Mouse (Mus musculus) megakaryocyte progenitor cell, adult 5-6 weeks (primary cell): ENCODE data around the gene Galk2. TPM values are rescaled to one million over a fixed set of nuclear protein-coding genes. Genes with fewer than 3 reads are reported as not detected.

Source experiments
- ATAC-seq: replicated peaks from 2 replicates; pipeline ENCODE4 v1.8.0; 2016; ENCODE audit warnings: mild to moderate bottlenecking, moderate TSS enrichment, inconsistent platforms; ENCODE audit not compliant: poor library complexity
- total RNA-seq, 2 experiments: library from RNA; stranded (forward) in 1 of 2; stranded (reverse) in 1 of 2; fragments of 157-497, 149-512 nt in 1 of 2; fragments of 200-1000 nt in 1 of 2; gene quantifications; 2 replicates each; pipeline versions ENCODE4 v1.2.3 to v1.2.4; 2015 to 2017

The Galk2 gene
- total RNA-seq (2015) (24.3 and 24.6 TPM in 2 replicates), total RNA-seq (2017) (44.9 and 63.8 TPM in 2 replicates)

DNA sequence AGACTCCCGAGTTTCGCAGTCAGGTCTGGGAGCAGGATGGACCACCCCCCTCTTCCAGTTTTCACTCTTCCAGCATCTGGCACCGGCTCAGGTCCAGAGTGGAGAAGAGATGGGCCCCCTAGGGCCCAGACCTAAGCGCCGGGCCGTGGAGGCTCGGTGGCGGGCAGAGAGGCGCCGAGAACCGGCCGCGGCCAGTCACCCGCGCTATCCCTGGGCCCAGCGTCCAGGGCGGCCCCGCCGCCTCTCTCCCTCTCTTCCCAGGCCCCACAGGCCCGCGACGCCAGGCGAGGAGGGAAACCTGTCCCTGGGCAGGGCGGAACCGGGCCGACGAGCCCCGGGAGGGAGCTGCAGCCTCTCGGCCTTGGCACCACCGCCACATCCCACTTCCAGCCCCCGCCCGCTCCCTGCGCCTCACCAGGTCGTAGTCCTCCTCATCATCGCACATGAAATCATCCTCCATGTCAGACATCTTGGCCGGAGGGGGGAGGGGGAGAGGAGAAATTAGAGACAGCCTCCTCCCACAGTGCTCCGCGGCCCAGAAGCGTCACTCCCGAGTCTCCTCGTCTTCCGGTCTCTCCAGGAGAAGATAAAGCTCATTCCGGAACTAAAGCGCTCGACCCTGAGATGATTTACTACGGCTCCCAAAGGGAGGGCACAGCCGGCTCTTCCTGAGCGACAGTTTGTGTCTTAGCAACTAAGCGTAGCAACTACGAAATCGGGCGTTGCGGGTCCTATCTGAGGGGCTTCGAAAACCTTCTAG, at the start of gene Galk2, which contains the start of gene Cops2:
Gene Galk2 (plus strand): TSS at position 589 of the 760 bp plus-strand sequence.
Gene Cops2 (minus strand): TSS at position 619 of the 760 bp plus-strand sequence.
- ATAC-seq = peak; percentile 99

DNA sequence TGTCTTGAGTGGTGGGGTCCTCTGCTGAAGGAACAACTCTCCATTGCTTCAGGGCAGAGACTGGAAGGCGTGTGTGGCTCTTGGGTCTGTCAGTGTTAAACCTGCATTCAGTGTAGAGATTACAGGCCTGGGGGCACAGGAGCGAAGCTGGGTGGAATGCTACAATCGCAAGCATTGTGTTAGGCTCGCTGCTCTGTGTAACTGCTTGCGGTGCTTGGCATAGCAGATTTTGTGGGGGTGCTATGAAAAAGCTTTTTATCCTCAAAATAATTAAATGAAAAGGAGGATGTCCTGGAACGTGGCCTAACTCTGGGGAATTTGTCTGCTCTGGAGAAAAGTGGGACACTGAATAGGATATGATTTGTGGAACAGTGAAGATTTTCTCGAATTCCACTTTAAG, 49.4 kb upstream of the Galk2 start:
- ATAC-seq = no peak

DNA sequence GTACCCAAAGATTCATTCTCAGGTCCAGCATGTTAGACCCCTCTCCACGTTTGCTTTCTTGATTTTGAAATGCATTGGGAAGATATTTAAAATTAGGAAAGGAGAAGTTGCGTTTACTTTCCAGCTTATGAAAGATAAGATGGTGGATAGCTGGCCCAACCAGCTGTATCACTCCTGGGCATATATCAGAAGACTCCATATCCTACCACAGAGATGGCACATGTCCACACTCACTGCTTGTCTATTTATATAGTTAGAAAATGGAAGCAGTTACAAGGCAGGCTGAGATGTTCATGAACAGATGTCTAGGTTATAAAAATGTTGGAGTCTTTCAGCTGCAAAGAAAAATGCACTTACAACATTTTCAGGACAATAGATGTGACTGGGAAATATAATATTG, 47.6 kb upstream of the Galk2 start:
- peak; percentile 60 for ATAC-seq

DNA sequence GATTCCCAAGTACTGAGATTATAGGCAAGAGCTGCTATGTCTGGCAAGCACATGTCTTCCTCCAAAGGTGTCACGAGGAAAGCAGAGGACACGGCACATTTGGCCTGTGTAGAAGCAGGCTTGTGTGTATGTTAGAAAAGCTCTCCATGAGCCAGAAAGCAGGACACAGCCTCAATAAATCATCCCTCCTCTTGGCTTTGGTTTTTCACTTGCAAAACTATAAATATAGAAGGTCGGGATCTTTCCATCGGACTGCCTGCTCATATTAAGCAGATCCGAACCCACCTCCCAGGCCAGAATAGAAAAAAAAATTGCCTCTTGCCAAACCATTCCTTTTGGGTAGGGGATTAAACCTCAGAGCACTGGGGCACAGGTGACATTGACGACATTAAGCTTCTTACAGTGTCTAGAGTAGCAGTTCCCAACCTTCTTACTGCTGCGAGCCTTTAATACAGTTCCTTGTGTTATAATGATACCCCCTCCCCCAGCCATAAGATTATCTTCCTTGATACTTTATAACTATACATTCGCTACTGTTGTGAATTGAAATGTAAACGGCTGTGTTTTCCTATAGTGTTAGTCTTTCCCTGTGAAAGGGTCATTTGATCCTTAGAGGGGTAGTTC, 44.8 kb upstream of the Galk2 start:
- ATAC-seq = no peak

DNA sequence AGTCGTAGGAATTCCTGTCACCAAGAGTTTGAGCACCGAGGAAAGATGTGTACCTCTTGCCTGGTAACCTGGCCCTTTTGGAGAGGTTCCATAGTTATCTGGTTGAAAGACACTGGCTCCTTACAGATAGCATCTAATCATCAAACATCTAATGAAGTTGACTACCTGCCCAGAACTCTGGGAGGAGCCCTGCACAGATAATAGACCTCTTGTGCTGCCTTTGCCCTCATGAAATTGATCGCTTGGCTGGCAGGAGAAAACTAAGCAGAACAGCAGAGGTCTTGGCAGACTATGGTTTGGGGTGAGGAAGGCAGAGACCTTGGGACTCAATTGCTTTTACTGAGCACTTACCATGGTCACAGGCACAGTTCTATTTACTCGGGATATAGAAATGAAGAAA, 38.5 kb upstream of the Galk2 start:
- ATAC-seq = no peak

DNA sequence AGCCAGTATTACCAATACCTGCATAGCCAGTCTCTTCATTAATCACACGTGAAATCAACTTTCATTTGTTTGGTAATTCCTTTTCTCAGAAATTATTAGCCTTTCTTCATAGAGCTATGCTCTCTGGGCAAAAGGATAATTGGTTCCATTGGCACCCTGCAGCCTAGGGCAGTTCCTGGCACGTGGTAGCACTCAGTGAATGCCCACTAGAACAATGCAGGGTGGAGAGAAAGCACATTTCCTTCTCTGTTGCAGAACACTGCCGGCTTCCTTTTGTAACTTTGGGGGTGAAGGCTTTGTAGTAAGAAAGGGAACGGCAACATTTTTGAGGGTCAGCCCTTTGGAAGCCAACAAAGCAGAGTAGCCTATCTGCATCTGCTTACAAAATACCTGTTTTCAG, 32.7 kb upstream of the Galk2 start:
- no peak for ATAC-seq

DNA sequence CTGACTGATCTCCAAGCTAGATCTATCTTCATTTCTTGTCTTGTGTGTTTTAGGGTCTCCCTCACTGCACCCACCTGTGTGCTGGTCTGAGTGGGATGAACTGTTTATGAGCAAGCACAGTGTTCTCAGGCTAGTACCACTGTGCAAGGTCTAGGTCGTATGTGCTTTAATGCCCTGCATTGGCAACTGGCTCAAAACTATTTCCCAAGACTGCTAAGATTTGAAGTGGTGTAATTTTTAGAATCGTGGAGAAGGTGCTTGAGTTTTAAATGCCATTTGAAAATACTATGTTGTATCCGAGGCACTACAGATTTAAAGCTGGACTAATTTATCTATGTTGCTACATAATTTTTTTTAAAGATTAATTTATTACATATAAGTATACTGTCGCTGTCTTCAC, 31.0 kb upstream of the Galk2 start:
- ATAC-seq = no peak

DNA sequence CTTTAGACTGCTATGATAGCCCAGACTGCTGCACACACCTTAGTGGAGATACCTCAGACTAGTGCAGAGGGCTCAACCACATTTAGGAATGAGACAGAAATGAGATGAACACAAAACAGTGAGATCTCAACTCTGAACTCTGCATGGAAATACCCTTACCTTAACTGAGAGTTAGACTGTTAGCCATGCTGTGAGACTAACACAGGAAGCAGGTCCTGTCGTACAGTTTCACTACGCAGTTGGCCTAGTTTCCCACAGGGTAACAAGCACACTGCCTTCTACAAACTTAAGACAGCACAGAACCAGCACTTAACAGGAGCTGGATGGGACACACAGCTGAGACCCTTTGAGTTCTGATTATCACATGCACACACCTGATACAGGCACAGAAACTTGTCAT, 29.0 kb upstream of the Galk2 start:
- ATAC-seq = no peak

DNA sequence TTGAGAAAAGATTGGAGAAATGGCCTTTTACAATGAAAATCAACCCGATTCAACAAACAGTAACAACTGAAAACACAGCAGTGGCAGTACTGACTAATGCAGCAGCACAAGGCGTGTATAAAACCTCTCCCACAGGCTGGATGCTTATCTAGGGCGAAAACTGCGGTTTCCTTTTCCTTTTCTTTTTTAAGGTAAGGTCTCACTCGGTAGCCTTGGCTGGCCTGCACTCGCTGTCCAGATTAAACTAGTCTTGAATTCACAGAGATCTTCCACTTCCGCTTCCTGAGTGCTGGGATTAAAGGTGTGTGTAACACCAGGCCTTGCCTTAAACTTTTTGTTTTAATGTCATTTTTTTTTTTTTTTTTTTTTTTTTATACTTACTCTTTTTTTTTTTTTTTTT, 20.8 kb upstream of the Galk2 start:
- peak; percentile 44; the same call in 1 of the 2 replicates for ATAC-seq

DNA sequence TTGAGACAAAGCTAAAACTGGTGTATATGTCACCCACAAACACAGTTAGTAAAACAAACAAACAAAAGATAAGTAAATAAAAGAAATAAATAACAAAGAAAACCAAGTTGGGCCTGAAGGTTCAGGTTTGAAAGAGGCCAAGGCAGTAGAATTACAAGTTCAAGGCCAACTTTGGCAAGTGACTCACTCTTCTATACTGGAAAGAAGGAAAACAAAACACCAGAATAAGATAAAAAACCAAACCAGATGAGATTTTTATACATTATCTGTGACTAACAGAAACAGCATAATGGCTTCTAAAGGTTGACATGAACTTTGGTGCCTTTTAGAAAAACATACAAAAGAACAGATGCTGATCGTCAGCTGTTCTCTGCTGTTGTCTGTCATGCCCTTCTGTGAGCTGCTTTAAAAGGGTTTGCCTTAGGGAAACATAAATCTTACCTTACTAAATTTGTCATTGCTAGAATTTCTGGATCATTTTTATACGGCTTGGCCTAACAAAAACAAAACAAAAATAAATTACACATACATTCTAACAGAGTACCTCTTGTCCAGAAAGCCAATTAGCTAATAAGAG, 20.1 kb upstream of the Galk2 start:
- no peak for ATAC-seq

DNA sequence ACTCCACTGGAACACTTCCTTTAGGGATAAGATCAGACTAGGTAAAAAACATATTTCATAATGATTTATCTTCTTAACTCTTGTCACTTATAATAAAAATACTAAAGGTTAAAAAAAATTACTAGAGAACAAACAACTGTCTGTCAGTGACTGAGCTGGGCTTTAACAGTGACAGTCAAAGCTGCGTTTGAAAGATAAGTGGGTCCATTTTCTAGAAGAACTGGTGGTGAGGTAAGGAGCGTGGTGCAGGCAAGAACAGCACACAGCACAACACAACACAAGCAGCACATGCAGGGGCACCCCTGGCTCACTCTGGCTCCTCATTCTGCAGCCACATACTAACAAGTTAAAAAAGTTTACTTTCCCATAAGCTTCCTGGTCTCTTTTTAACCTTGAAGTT, 7.7 kb upstream of the Galk2 start:
- peak; percentile 98 for ATAC-seq

DNA sequence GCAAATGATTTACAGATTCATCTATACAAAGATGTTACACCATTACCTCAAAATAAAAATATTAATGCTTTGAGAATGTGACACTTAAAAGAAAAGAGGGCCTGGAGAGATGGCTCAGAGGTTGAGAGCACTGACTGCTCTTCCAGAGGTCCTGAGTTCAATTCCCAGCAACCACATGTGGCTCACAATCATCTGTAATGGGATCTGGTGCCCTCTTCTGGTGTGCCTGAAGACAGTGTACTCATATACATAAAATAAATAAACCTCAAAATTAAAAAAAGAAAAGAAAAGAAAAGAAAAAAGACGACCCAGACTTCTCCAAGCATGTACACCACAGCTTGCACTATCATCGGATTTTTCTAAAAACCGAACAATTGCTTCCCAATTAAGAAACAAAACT, 1.2 kb upstream of the Galk2 start:
- ATAC-seq = no peak

DNA sequence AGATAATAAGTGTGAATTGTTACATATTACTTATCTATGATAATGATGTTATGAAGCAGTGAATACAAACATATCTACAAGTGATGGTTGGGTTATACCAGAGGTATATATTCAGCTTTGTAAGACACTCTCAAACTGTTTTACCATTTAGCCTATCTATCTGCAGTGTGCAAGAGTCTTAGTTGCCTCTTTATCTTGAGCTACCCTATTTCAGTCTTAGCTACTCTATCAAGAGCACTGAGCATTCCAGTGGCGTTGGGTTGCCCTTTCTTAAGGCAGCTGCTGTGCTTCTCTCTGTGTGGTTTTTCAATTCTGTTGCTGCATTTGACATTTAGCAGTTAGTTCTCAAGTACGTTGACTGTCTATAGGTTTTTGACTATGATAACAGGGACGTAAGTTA, 4.9 kb downstream of the Galk2 start:
- ATAC-seq = no peak

DNA sequence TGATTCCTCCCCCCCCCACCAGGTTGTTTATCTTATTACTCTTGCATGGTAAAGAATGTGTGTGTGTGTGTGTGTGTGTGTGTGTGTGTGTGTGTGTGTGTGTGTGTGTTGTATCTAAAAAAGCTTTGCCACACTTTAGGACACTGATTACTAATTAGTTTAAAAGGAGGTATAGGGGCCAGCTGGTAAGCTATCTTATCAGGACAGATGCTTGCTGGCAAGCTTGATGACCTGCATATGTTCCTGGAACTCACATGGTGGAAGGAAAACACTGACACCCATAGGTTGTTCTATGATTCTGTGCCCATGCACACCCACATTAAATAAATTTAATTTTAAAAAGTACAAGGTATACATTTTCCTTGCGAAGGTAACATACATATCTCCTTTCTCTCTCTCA, 5.6 kb downstream of the Galk2 start:
- ATAC-seq = peak; percentile 68

DNA sequence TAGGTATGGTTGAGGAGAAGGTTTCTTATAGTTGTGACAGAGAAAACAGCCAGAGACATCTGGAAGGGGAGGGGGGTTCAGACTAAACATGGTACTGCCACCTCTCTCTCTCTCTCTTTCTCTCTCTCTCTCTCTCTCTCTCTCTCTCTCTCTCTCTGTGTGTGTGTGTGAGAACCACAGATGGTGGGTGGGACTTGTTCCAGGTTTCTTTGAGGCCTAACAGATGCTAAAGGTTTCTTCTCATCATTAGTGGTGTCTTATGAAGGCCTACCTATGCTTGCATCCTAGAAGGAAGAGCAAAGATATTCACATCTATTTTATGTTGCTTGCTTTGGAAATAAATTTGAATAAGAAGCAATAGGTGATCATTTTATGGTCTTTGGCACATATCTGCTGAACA, 6.7 kb downstream of the Galk2 start:
- ATAC-seq = no peak

DNA sequence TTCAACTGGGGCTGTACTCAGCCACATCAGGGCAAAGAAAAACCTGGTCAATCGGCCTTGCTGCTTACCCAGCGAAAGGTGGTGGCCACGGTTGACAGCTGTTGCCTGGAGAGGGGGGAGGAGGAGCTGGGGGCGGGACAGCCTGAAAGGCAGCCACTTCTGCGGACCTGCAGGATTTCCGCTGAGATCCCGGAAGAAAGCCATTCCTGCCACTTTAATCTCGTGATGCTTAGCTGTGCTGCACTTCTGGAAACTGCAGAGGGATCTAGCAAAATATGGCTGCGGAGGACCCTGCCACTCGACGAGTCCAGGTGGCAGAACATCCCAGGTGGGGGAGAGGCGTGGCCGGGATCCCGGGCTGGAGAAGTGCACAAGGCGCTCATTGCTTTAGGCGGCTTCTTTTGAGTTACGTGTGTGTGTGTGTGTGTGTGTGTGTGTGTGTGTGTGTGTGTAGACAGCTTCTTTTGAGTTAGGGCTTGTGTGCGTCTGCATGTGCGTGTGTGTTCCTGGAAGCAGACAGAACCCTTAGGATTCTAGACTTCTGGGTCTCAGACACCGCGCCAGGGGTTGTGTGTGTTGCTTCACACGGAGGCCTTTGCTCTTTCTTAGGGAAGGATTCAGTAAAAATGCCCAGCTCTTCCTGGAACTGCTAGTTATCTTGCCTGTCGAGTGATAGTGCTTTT, 7.3 kb downstream of the Galk2 start:
- peak; percentile 87 for ATAC-seq

DNA sequence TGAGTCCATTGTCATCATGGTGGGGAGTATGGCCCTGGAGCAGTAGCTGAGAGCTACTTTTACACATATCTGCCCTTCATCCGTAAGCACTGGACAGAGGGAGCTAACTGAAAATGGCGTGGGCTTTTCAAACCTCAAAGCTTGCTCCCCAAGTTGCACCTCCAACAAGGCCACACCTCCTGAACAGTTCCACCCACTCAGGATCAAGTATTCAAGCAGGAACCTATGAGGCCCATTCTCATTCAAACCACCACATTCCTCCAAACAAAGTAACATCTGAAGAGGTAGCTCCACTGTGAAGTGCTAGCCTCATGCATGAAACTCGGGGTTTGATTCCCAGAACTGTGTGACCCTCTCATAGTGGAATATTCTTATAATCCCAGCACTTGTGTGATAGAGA, 9.4 kb downstream of the Galk2 start:
- ATAC-seq = no peak

DNA sequence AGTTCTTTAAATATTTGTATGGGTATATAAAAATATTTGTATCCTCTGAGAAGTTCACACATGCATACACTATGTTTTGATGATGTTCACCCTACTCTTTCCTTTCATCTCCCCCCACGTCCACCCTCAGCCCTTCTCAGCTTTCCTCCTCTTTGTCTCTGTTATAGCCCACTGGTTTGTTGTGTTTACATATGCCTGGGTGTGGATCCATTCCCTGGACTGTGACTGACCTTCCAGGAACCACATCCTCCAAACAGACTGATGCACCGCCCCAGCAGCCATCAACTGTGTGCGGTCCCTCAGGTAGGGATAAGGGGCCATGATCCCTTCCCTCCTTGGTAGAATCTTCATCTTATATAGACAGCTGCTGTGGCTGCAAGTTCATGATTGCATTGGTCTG, 11.2 kb downstream of the Galk2 start:
- ATAC-seq = no peak

DNA sequence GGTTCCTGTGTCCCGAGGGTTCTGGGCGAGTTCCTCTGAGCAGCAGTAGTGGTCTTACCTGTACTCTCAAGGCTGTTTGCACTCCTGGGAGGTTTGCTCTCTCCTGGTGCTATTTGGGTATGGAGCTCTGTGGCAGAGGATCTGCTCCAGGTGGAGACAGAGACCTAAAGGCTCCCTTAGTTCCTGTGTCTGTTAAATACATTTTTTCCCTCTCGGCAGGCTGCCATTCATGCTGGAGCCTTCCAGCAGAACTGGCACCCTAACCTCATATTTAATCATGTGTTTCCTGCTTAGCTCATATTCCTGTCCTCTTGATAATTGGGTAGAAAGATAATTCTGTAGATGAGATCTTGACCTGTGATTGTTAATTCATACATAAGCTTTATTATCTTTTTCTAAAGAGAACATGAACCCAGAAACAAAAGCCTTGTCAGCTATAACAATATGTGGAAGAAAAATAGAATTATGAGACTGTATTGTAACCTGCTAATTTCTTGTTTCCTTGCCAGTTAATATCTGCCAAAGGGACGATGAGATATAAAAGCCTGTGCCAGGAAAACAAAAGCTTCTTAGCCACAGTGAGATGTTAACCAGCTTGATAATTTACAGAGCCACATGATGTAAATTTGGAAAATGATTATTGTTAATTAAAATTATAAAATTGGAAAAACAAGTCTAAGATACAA, 27.1 kb downstream of the Galk2 start:
- no peak for ATAC-seq

DNA sequence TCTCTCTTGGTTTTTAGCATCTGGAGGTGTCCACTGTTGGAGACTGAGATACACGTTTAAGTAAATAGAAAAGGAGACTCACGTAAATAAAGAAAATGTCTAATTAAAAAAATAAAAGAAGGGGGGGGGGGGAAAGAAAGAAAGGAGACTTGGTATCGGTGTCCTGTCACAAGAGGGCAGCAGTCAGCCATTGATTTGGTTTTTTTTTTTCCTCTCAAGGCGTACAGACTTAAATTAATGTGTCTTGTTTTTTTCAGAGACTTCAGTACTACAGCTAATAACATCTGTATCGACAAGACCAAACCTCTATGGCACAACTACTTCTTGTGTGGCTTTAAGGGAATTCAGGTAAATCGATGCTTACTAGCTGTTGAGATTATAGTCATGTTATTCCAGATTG, 34.2 kb downstream of the Galk2 start:
- peak; percentile 86 for ATAC-seq

DNA sequence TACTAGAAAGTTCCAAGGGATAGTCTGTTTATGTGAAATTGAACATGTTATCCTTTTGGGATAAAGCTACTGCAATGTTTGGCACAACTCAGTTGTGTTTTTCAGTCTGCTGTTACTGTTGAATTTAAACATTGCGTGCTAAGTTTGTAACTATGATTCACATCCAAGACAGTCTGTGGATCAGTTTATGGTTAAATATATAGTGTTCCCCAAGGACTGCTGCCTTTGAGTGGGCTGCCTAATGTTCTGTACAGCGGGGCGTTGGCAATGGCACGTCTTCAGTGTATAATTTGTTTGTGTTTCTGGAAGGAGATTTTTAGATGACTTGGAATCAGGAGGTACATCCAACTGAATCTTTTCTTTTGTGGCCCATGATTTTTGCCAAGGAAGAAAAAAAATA, 36.2 kb downstream of the Galk2 start:
- ATAC-seq = no peak
